Mouse (Mus musculus): ENCODE measurements around the gene Gpr137. TPM values are rescaled to one million over a fixed set of nuclear protein-coding genes. Genes with fewer than 3 reads are reported as not detected.

Gpr137 gene
- total RNA-seq, 4 experiments from 2014 or later = 101 to 106 (median 104) TPM

GRCm38 (mm10) chr19:6941372-6942248 lies 670 bp downstream of the Gpr137 start, which contains the start of gene Bad:
TSS of gene Bad (plus strand) at chr19:6941861.
- DNase-seq (ENCODE audit: low spot score in 2 of 2) = peak; percentile 84 to 97

- DNase-seq (ENCODE audit: low spot score in 2 of 2) = no peak
Observed at GRCm38 (mm10) chr19:6940396-6941351, 1.6 kb downstream of the Gpr137 start.

GRCm38 (mm10) chr19:6939106-6940002 lies 2.9 kb downstream of the Gpr137 start:
- DNase-seq (ENCODE audit: low spot score in 2 of 2) = no peak

- no peak for DNase-seq (ENCODE audit: low spot score in 2 of 2)
Observed at GRCm38 (mm10) chr19:6937541-6938465, 4.5 kb downstream of the Gpr137 start.

GRCm38 (mm10) chr19:6936299-6936698 lies 6.0 kb downstream of the Gpr137 start:
- DNase-seq (ENCODE audit: low spot score in 2 of 2) = no peak

- DNase-seq (ENCODE audit: low spot score in 2 of 2) = no peak
Observed at GRCm38 (mm10) chr19:6934195-6934977, 7.9 kb downstream of the Gpr137 start, which contains the start of gene Kcnk4. TSS of gene Kcnk4 (minus strand) at chr19:6934515.

- DNase-seq (ENCODE audit: low spot score in 2 of 2) = peak in 1 of 2 experiments; percentile 75
Observed at GRCm38 (mm10) chr19:6933436-6934194, 8.7 kb downstream of the Gpr137 start.

GRCm38 (mm10) chr19:6933102-6933435 lies 9.2 kb downstream of the Gpr137 start:
- DNase-seq (ENCODE audit: low spot score in 2 of 2) = no peak

GRCm38 (mm10) chr19:6932018-6932417 lies 10.3 kb downstream of the Gpr137 start:
- no peak for DNase-seq (ENCODE audit: low spot score in 2 of 2)

- no peak for DNase-seq (ENCODE audit: low spot score in 2 of 2)
Observed at GRCm38 (mm10) chr19:6931002-6931401, 11.3 kb downstream of the Gpr137 start.

GRCm38 (mm10) chr19:6928080-6928479 lies 14.2 kb downstream of the Gpr137 start:
- no peak for DNase-seq (ENCODE audit: low spot score in 2 of 2)

- no peak for DNase-seq (ENCODE audit: low spot score in 2 of 2)
Observed at GRCm38 (mm10) chr19:6926559-6927255, 15.6 kb downstream of the Gpr137 start.

GRCm38 (mm10) chr19:6925611-6926329 lies 16.5 kb downstream of the Gpr137 start:
- DNase-seq (ENCODE audit: low spot score in 2 of 2) = no peak

- no peak for DNase-seq (ENCODE audit: low spot score in 2 of 2)
Observed at GRCm38 (mm10) chr19:6925307-6925573, 17.0 kb downstream of the Gpr137 start, which contains the start of gene Catsperz. TSS of gene Catsperz (minus strand) at chr19:6925380.

GRCm38 (mm10) chr19:6924461-6925306 lies 17.6 kb downstream of the Gpr137 start:
- peak; percentile 69 to 79 for DNase-seq (ENCODE audit: low spot score in 2 of 2)
